Mouse (Mus musculus) megakaryocyte, embryonic 14.5 days (primary cell): ENCODE measurements around the gene Marveld3. TPM values are rescaled to one million over a fixed set of nuclear protein-coding genes. Genes with fewer than 3 reads are reported as not detected.

Experiments
- H3K27me3 ChIP-seq: replicated peaks from 2 replicates; pipeline ENCODE3; 2012; ENCODE audit warnings: inconsistent platforms
- H3K36me3 ChIP-seq: replicated peaks from 2 replicates; pipeline ENCODE3; 2012; ENCODE audit warnings: low read length, inconsistent platforms, mixed read lengths
- H3K4me1 ChIP-seq: 2 replicates; pipeline ENCODE4 v1.6.1; 2012; ENCODE audit warnings: inconsistent platforms
- H3K4me3 ChIP-seq: replicated peaks from 2 replicates; pipeline ENCODE3; 2012; ENCODE audit warnings: moderate library complexity, mild to moderate bottlenecking, inconsistent platforms
- H3K9me3 ChIP-seq: 2 replicates; pipeline ENCODE4 v1.6.1; 2012; ENCODE audit warnings: inconsistent platforms
- FLI1 ChIP-seq: IDR thresholded peaks from 2 replicates; pipeline ENCODE4 v1.6.1; 2012; ENCODE audit warnings: low read length, inconsistent platforms, mixed read lengths
- GATA1 ChIP-seq: IDR thresholded peaks from 3 replicates; pipeline ENCODE4 v1.6.1; 2012; ENCODE audit warnings: mixed read lengths, low read length, inconsistent platforms, borderline replicate concordance
- polyA plus RNA-seq: library from polyadenylated mRNA; stranded (reverse); fragments of >175 nt; gene quantifications from 2 replicates; pipeline ENCODE4 v1.2.3, GENCODE M21; 2012; ENCODE audit warnings: low replicate concordance; ENCODE audit not compliant: insufficient read depth

Gene Marveld3
- polyA plus RNA-seq, 1 experiment: not detected

GRCm38 (mm10) chr8:109972901-109973300 is 10.9 kb upstream of the Marveld3 start:
- Histone ChIP-seq H3K4me3 (no peak overlapping the region), H3K4me1 (peaks cover 6% of the 10 kb centered on the region; the same call in 1 of the 2 replicates), H3K9me3 (peaks cover 10% of the 10 kb centered on the region), H3K36me3 (no peaks in the 10 kb centered on the region), H3K27me3 (peaks cover 16% of the 10 kb centered on the region)
- TF ChIP-seq GATA1: no peak
- TF ChIP-seq FLI1: no peak

GRCm38 (mm10) chr8:109970323-109970722 is 8.3 kb upstream of the Marveld3 start:
- TF ChIP-seq FLI1 (no peak), GATA1 (no peak)
- H3K4me1 ChIP-seq: peaks cover 6% of the 10 kb centered on the region; the same call in 1 of the 2 replicates
- no peaks in the 10 kb centered on the region for H3K9me3 ChIP-seq
- H3K27me3 ChIP-seq: peaks cover 16% of the 10 kb centered on the region
- no peaks in the 10 kb centered on the region for H3K36me3 ChIP-seq
- H3K4me3 ChIP-seq: no peak overlapping the region

DNA sequence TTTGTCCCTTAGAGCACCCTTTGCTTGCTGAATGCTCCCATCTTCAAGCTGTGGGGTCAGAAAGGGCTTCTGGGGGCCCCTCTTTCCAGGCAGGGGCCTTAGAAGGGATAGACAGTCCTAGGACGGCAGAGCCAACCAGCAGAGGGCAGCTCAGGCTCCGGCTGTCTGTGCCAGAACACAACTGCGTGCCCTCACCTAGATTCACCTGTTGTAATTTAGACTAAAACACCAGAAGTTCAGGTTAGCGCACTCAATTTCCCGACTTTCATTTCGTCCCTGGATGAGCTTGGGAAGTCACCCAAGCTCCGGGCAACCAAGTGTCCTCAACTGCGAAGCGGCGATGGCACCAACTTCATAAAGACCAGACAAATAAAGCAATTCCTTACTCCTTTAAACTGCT is 6.8 kb upstream of the Marveld3 start:
- Histone ChIP-seq H3K27me3 (peaks cover 21% of the 10 kb centered on the region), H3K9me3 (no peaks in the 10 kb centered on the region), H3K4me1 (peaks cover 6% of the 10 kb centered on the region; the same call in 1 of the 2 replicates), H3K4me3 (peak overlapping the region; percentile 42), H3K36me3 (no peaks in the 10 kb centered on the region)
- no peak for TF ChIP-seq GATA1
- no peak for TF ChIP-seq FLI1

- Histone ChIP-seq H3K36me3 (no peaks in the 10 kb centered on the region), H3K27me3 (peaks cover 60% of the 10 kb centered on the region), H3K4me1 (peaks cover 24% of the 10 kb centered on the region), H3K9me3 (peaks cover 8% of the 10 kb centered on the region; the same call in 1 of the 2 replicates), H3K4me3 (no peak overlapping the region)
- TF ChIP-seq GATA1 (no peak), FLI1 (no peak)
Observed at GRCm38 (mm10) chr8:109964106-109964505, 2.1 kb upstream of the Marveld3 start.

DNA sequence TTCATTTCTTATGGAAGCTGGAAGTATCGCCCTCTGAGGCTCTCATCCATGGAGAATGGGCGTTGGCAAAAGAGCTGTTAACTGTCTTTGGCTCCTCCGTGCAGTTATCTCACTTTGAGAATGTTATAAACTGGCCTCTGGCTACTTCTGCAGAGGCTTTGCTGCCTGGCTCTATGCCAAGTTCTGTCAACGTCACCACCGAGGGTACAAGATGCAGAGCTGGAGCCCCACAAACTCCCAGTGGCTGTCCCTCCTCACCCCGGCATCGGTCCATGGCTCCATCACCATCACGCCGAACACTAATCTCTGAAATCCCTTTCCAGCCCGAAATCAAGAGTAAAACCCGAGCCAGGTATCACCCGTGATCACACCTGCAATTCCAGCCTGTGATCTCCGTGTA is 1.4 kb upstream of the Marveld3 start:
- Histone ChIP-seq H3K4me1 (peaks cover 23% of the 10 kb centered on the region), H3K9me3 (peaks cover 8% of the 10 kb centered on the region; the same call in 1 of the 2 replicates), H3K36me3 (no peaks in the 10 kb centered on the region), H3K4me3 (no peak overlapping the region), H3K27me3 (peaks cover 62% of the 10 kb centered on the region)
- no peak for TF ChIP-seq GATA1
- TF ChIP-seq FLI1: no peak

DNA sequence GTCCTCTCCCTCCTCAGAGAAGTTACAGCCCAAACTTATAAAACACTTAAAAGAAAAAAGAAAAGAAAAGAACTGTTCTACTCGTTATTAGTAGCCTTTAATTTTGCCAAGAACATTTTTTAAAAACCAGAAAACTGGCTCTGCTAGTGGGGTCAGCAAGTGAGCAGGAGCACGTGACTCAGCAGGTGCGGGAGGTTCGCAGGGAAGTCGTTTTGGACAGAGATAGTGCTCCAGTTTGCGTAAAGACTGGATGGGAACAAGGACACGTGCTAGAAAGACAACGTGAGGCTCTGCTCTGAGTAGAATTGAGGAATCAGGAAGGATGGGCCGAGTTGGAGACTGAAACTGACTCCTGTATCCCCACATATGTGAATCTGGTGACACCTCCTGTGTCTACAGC is 893 bp upstream of the Marveld3 start:
- no peaks in the 10 kb centered on the region for H3K36me3 ChIP-seq
- H3K9me3 ChIP-seq: peaks cover 8% of the 10 kb centered on the region; the same call in 1 of the 2 replicates
- peaks cover 57% of the 10 kb centered on the region for H3K27me3 ChIP-seq
- TF ChIP-seq GATA1 (no peak), FLI1 (no peak)
- peaks cover 27% of the 10 kb centered on the region for H3K4me1 ChIP-seq
- H3K4me3 ChIP-seq: no peak overlapping the region

GRCm38 (mm10) chr8:109959112-109959511 is 2.9 kb downstream of the Marveld3 start:
- Histone ChIP-seq H3K9me3 (peaks cover 8% of the 10 kb centered on the region; the same call in 1 of the 2 replicates), H3K27me3 (peaks cover 71% of the 10 kb centered on the region), H3K4me3 (no peak overlapping the region), H3K4me1 (peaks cover 41% of the 10 kb centered on the region), H3K36me3 (no peaks in the 10 kb centered on the region)
- no peak for TF ChIP-seq GATA1
- TF ChIP-seq FLI1: no peak

GRCm38 (mm10) chr8:109958036-109958655 is 3.9 kb downstream of the Marveld3 start:
- no peaks in the 10 kb centered on the region for H3K36me3 ChIP-seq
- no peak for TF ChIP-seq FLI1
- TF ChIP-seq GATA1: no peak
- H3K9me3 ChIP-seq: peaks cover 8% of the 10 kb centered on the region; the same call in 1 of the 2 replicates
- no peak overlapping the region for H3K4me3 ChIP-seq
- H3K4me1 ChIP-seq: peaks cover 41% of the 10 kb centered on the region
- H3K27me3 ChIP-seq: peaks cover 71% of the 10 kb centered on the region

- Histone ChIP-seq H3K4me3 (no peak overlapping the region), H3K9me3 (peaks cover 8% of the 10 kb centered on the region; the same call in 1 of the 2 replicates), H3K36me3 (no peaks in the 10 kb centered on the region), H3K4me1 (peaks cover 33% of the 10 kb centered on the region), H3K27me3 (peaks cover 68% of the 10 kb centered on the region)
- TF ChIP-seq FLI1 (no peak), GATA1 (no peak)
Observed at GRCm38 (mm10) chr8:109957167-109958028, 4.6 kb downstream of the Marveld3 start.

- no peak for TF ChIP-seq GATA1
- no peaks in the 10 kb centered on the region for H3K9me3 ChIP-seq
- no peaks in the 10 kb centered on the region for H3K36me3 ChIP-seq
- H3K27me3 ChIP-seq: peaks cover 63% of the 10 kb centered on the region
- H3K4me1 ChIP-seq: peaks cover 21% of the 10 kb centered on the region
- H3K4me3 ChIP-seq: no peak overlapping the region
Observed at GRCm38 (mm10) chr8:109954486-109954948, 7.5 kb downstream of the Marveld3 start.
